In the genomic region with DNA sequence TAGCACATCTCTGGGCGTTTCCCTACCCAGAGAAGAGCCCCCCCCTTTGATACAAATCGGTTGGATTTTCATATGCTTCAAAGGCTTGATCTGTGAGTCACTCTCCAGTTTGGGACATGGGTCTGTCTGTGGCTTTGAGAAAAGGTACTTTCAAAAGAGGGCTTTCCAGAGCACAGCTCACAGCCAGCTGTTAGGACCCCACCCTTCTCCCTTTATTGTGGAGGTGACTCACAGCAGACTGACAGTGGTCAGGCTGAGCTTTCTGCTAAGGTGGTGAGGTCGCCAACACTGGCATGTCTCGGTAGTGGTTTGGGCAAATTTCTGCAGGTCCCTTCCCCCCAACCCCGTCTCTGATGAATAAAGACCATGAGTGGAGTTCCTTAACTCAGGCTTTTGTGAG, we compare ENCODE assay signal across 17 mouse cellular contexts. TPM values are rescaled to one million over a fixed set of nuclear protein-coding genes. Genes with fewer than 3 reads are reported as not detected.
DNase-seq lines count a peak whose midpoint lies in the region; ATAC-seq and TF ChIP-seq lines count a peak whose summit lies in the region.
"Had no signal": no experiment of that assay in that cellular context is flagged by ENCODE, and none has a peak within 500 bp of the region (broad histone marks: within the 10 kb centered on the region; RNA-seq: fewer than 3 reads in every experiment).

No protein-coding gene starts in this region.

- no peak for TF ChIP-seq CTCF in gastrocnemius, adult 2 months (IDR thresholded peaks at IDR 0.05)
- no peak for TF ChIP-seq CTCF in E14TG2a.4 (conservative IDR thresholded peaks at IDR 0.05; ENCODE audit: low read length)

- peaks cover 27% of the 10 kb centered on the region for H3K27me3 ChIP-seq in E14TG2a.4 (ENCODE audit: insufficient read depth, low read length)
- no peaks in the 10 kb centered on the region for H3K27me3 ChIP-seq in intestine, embryonic 15.5 days (replicated peaks)
- H3K27me3 ChIP-seq: forebrain, embryonic 15.5 days had no signal

- intact Hi-C loops in gastrocnemius, adult 2 months (cut with DNase I): no loop called here

- H3K4me3 ChIP-seq in gastrocnemius, adult 2 months: peak overlapping the region; percentile 88
- peak overlapping the region; percentile 93 for H3K4me3 ChIP-seq in E14TG2a.4 (replicated peaks; ENCODE audit: low read length)
- no peak overlapping the region for H3K4me3 ChIP-seq in intestine, embryonic 15.5 days (replicated peaks)
- H3K4me3 ChIP-seq: forebrain, embryonic 15.5 days; liver, embryonic 13.5 days; midbrain, embryonic 10.5 days had no signal

- H3K9ac ChIP-seq in intestine, embryonic 15.5 days: no peak overlapping the region
- H3K9ac ChIP-seq: forebrain, embryonic 15.5 days; liver, embryonic 13.5 days had no signal

- peaks cover 53% of the 10 kb centered on the region for H3K36me3 ChIP-seq in E14TG2a.4 (ENCODE audit: insufficient read depth, low read length)
- peaks cover 12% of the 10 kb centered on the region for H3K36me3 ChIP-seq in intestine, embryonic 15.5 days
- H3K36me3 ChIP-seq: forebrain, embryonic 15.5 days had no signal

- WGBS in intestine, embryonic 15.5 days: 79% methylated on average over 5 of the region's 5 CpGs

- peaks cover 85% of the 10 kb centered on the region for H3K4me1 ChIP-seq in E14TG2a.4 (replicated peaks; ENCODE audit: low read depth, low read length)
- H3K4me1 ChIP-seq in intestine, embryonic 15.5 days (replicated peaks): peaks cover 28% of the 10 kb centered on the region

- no peaks in the 10 kb centered on the region for H3K9me3 ChIP-seq in E14TG2a.4 (ENCODE audit: low read length)
- H3K9me3 ChIP-seq in intestine, embryonic 15.5 days: no peaks in the 10 kb centered on the region
- H3K9me3 ChIP-seq: forebrain, embryonic 15.5 days; liver, embryonic 13.5 days; midbrain, embryonic 10.5 days had no signal

- no peak for DNase-seq in gastrocnemius, adult 2 months
- no peak for DNase-seq in gastrocnemius, adult 8-10 months (ENCODE audit: low spot score in 2 of 2)
- peak; percentile 78 for DNase-seq in 3134 (ENCODE audit: extremely low read depth, insufficient read length, low spot score)
- DNase-seq in kidney, postnatal 4 days: no peak
- no peak for DNase-seq in layer of hippocampus, postnatal 25 days (ENCODE audit: extremely low spot score in 1 of 2, low spot score in 1 of 2)
- no peak for DNase-seq in adrenal gland, adult 2 months
- DNase-seq: adrenal gland, postnatal 14 days; cerebellum, adult 9-11 months; kidney, postnatal 10 days; liver, embryonic 13.5 days; lung, postnatal 10 days; right cerebral cortex, adult 18-20 months; thymus, postnatal 4 days had no signal

- H3K27ac ChIP-seq in gastrocnemius, adult 2 months: peak overlapping the region; percentile 100
- H3K27ac ChIP-seq in intestine, embryonic 15.5 days: no peak overlapping the region
- H3K27ac ChIP-seq: forebrain, embryonic 15.5 days; liver, embryonic 13.5 days; midbrain, embryonic 10.5 days had no signal

- no peak for ATAC-seq in intestine, embryonic 15.5 days
- ATAC-seq: forebrain, embryonic 15.5 days had no signal

- H3K4me2 ChIP-seq in intestine, embryonic 15.5 days (replicated peaks): peak overlapping the region; percentile 14; the same call in 1 of the 2 replicates
- H3K4me2 ChIP-seq: forebrain, embryonic 15.5 days; liver, embryonic 13.5 days had no signal

RNA-seq across cellular contexts. Expression of a gene that starts 5.2 kb away (rescaled TPM):
- 100 to 1,000 TPM in 1 of 2 experiments, 10 to 100 TPM in 1; 70.0 to 124 TPM for total RNA-seq in gastrocnemius, adult 2 months (2021)
- 100 to 1,000 TPM in 3 of 4 experiments, 10 to 100 TPM in 1; 89.5 to 168 (median 130) TPM for total RNA-seq in gastrocnemius, adult 8-10 months (2022)
- 46.4 and 50.1 TPM in 2 replicates for polyA plus RNA-seq in intestine, embryonic 15.5 days (2015; fragmentation: Nextera tagmentation; extraction: Ambion mirVana)
- total RNA-seq in layer of hippocampus, postnatal 25 days (2021): 10 to 100 TPM; 82.5 to 98.5 TPM
- total RNA-seq in adrenal gland, adult 2 months (2021): 10 to 100 TPM; 61.4 to 91.7 TPM
- 26.4 and 50.5 TPM in 2 replicates for polyA plus RNA-seq in adrenal gland, adult 2 months (2012; rRNA removed)
